Mouse (Mus musculus) Patski (cell line): ENCODE measurements around the gene Cd151. TPM values are rescaled to one million over a fixed set of nuclear protein-coding genes. Genes with fewer than 3 reads are reported as not detected.

Experiments
- ATAC-seq: fragments of 100-300 bp; one replicate; pipeline ENCODE4 v1.8.0; 2021
- CTCF ChIA-PET: fragments of 350-600 bp; sonication (Branson Sonifier 250); formaldehyde crosslinking; loops from one replicate; lab custom pipeline; 2022; ENCODE audit warnings: inconsistent platforms; lab: Charles Lee
- POLR2A ChIA-PET: fragments of 350-600 bp; sonication (Branson Sonifier 250); formaldehyde crosslinking; loops from one replicate; lab custom pipeline; 2022; ENCODE audit warnings: antibody characterized with exemption, inconsistent platforms; lab: Charles Lee
- DNase-seq: peaks from one replicate; pipeline ENCODE4 v3.0.0-alpha.2; 2011; ENCODE audit warnings: low read depth, low spot score
- H3K27me3 ChIP-seq: fragments of 371-371 bp; one replicate; pipeline ENCODE4 v1.5.1; 2021
- CTCF ChIP-seq: fragments of 100-300 bp; IDR thresholded peaks from one replicate; pipeline ENCODE4 v1.5.1; 2021
- in situ Hi-C: fragments of 300-500 bp; cut with MboI; formaldehyde crosslinking; loops from 3 replicates; pipeline ENCODE4 v1.11.1; 2018; ENCODE audit warnings: low pct_unique_long_range_greater_than_20kb, mixed read lengths
- polyA plus RNA-seq: library from polyadenylated mRNA; unstranded; gene quantifications from one replicate; pipeline ENCODE4 v1.2.3, GENCODE M21; 2021

Cd151 gene
- polyA plus RNA-seq, 1 experiment from 2014 or later = 551 TPM

GRCm38 (mm10) chr7:141462333-141462821 is 4.8 kb upstream of the Cd151 start:
- ChIA-PET POLR2A (interaction anchor here (0.6 to 1.4 kb wide), 3 partner anchors 15 to 63 kb away, joined by 3 to 4 read pairs (median 4); no protein-coding TSS in a partner anchor), CTCF (no interaction called here)
- in situ Hi-C loops = loop anchor here (25.0 kb wide), 1 partner anchor 925 kb away; the partner anchor contains the start of genes Ctsd and Gm49369
- no peak for ATAC-seq
- no peak for DNase-seq
- no peak for TF ChIP-seq CTCF
- H3K27me3 ChIP-seq = no peaks in the 10 kb centered on the region

GRCm38 (mm10) chr7:141463824-141464602 is 3.2 kb upstream of the Cd151 start:
- DNase-seq = no peak
- ChIA-PET CTCF (interaction anchor here (0.8 kb wide), 1 partner anchor 17 kb away, joined by 3 read pairs; no protein-coding TSS in a partner anchor), POLR2A (no interaction called here)
- no peak for ATAC-seq
- no peak for TF ChIP-seq CTCF
- in situ Hi-C loops = loop anchor here (25.0 kb wide), 1 partner anchor 923 kb away; the partner anchor contains the start of genes Ctsd and Gm49369
- H3K27me3 ChIP-seq = no peaks in the 10 kb centered on the region

GRCm38 (mm10) chr7:141464603-141465201 is 2.5 kb upstream of the Cd151 start:
- ChIA-PET POLR2A (interaction anchor here (1.1 to 1.3 kb wide), 2 partner anchors 8 to 11 kb away, joined by 3 to 4 read pairs; partner anchors contain the start of genes Polr2l and Tspan4), CTCF (no interaction called here)
- no peak for TF ChIP-seq CTCF
- DNase-seq (no peak), ATAC-seq (no peak)
- in situ Hi-C loops = loop anchor here (25.0 kb wide), 1 partner anchor 923 kb away; the partner anchor contains the start of genes Ctsd and Gm49369
- no peaks in the 10 kb centered on the region for H3K27me3 ChIP-seq

GRCm38 (mm10) chr7:141465388-141466044 is 1.7 kb upstream of the Cd151 start:
- ChIA-PET POLR2A (interaction anchor here (1.1 to 1.3 kb wide), 2 partner anchors 9 to 10 kb away, joined by 3 to 4 read pairs; partner anchors contain the start of genes Polr2l and Tspan4), CTCF (no interaction called here)
- no peak for ATAC-seq
- in situ Hi-C loops = loop anchor here (25.0 kb wide), 1 partner anchor 922 kb away; the partner anchor contains the start of genes Ctsd and Gm49369
- TF ChIP-seq CTCF = no peak
- H3K27me3 ChIP-seq = no peaks in the 10 kb centered on the region
- DNase-seq = no peak

- ATAC-seq = no peak
- DNase-seq = no peak
- CTCF ChIA-PET = interaction anchor here (1.0 to 3.7 kb wide), 3 partner anchors 9 to 59 kb away, joined by 3 to 16 read pairs (median 6); no protein-coding TSS in a partner anchor
- no peak for TF ChIP-seq CTCF
- H3K27me3 ChIP-seq = no peaks in the 10 kb centered on the region
- POLR2A ChIA-PET = interaction anchor here (0.9 to 3.6 kb wide), 5 partner anchors 9 to 75 kb away, joined by 3 to 47 read pairs (median 3); partner anchors contain the start of genes Pnpla2, Polr2l and Tspan4
- in situ Hi-C loops = loop anchor here (25.0 kb wide), 1 partner anchor 921 kb away; the partner anchor contains the start of genes Ctsd and Gm49369
Observed at GRCm38 (mm10) chr7:141466045-141466394, 1.2 kb upstream of the Cd151 start.

GRCm38 (mm10) chr7:141466607-141467148 is 514 bp upstream of the Cd151 start:
- POLR2A ChIA-PET = interaction anchor here (0.9 to 5.2 kb wide), 5 partner anchors 10 to 75 kb away, joined by 3 to 64 read pairs (median 4); partner anchors contain the start of gene Pnpla2
- ATAC-seq = no peak
- TF ChIP-seq CTCF = no peak
- DNase-seq = no peak
- in situ Hi-C loops = loop anchor here (25.0 kb wide), 1 partner anchor 921 kb away; the partner anchor contains the start of genes Ctsd and Gm49369
- CTCF ChIA-PET = interaction anchor here (1.0 to 3.7 kb wide), 4 partner anchors 8 to 59 kb away, joined by 3 to 16 read pairs (median 4); no protein-coding TSS in a partner anchor
- no peaks in the 10 kb centered on the region for H3K27me3 ChIP-seq

GRCm38 (mm10) chr7:141468164-141468521 is 951 bp downstream of the Cd151 start:
- no peak for TF ChIP-seq CTCF
- H3K27me3 ChIP-seq = no peaks in the 10 kb centered on the region
- in situ Hi-C loops = loop anchor here (25.0 kb wide), 1 partner anchor 919 kb away; the partner anchor contains the start of genes Ctsd and Gm49369
- DNase-seq (no peak), ATAC-seq (no peak)
- ChIA-PET CTCF (interaction anchor here (1.1 to 3.7 kb wide), 6 partner anchors 9 to 57 kb away, joined by 3 to 16 read pairs (median 12); no protein-coding TSS in a partner anchor), POLR2A (interaction anchor here (0.6 to 5.2 kb wide), 10 partner anchors 11 to 252 kb away, joined by 3 to 64 read pairs (median 3); partner anchors contain the start of genes Pnpla2 and Rplp2)

- no peak for TF ChIP-seq CTCF
- ChIA-PET POLR2A (interaction anchor here (0.7 to 5.2 kb wide), 9 partner anchors 10 to 252 kb away, joined by 3 to 64 read pairs (median 3); partner anchors contain the start of genes Pnpla2 and Rplp2), CTCF (interaction anchor here (0.7 to 3.7 kb wide), 9 partner anchors 9 to 202 kb away, joined by 3 to 16 read pairs (median 4); no protein-coding TSS in a partner anchor)
- H3K27me3 ChIP-seq = no peaks in the 10 kb centered on the region
- in situ Hi-C loops = loop anchor here (25.0 kb wide), 1 partner anchor 919 kb away; the partner anchor contains the start of genes Ctsd and Gm49369
- DNase-seq = no peak
- peak; percentile 61 for ATAC-seq
Observed at GRCm38 (mm10) chr7:141468522-141469211, 1.5 kb downstream of the Cd151 start.
